Mouse (Mus musculus) limb, embryonic 14.5 days (tissue): Measurements from ENCODE around the gene Fgfr2. TPM values are rescaled to one million over a fixed set of nuclear protein-coding genes. Genes with fewer than 3 reads are reported as not detected.

Source experiments
- ATAC-seq: fragments of 200-750 bp; cut with Nextera tagmentation; 2 replicates; pipeline ENCODE4 v1.8.0; 2017; ENCODE audit warnings: low read depth, moderate number of reproducible peaks, moderate TSS enrichment; ENCODE audit not compliant: low FRiP score
- DNase-seq: peaks from one replicate; pipeline ENCODE4 v3.0.0-alpha.2; 2015; ENCODE audit warnings: low spot score
- H3K27ac ChIP-seq: fragments of 300-500 bp; sonication (generic); replicated peaks from 2 replicates; pipeline ENCODE4 v1.5.1; 2014; ENCODE audit warnings: low read depth, mild to moderate bottlenecking, low read length, moderate library complexity, mixed read lengths
- H3K27me3 ChIP-seq: fragments of 300-500 bp; sonication (generic); 2 replicates; pipeline ENCODE4 v1.6.1; 2014; ENCODE audit warnings: low read length, mixed read lengths; ENCODE audit not compliant: control insufficient read depth, insufficient read depth
- H3K36me3 ChIP-seq: fragments of 300-500 bp; sonication (generic); 2 replicates; pipeline ENCODE4 v1.6.1; 2014; ENCODE audit warnings: mild to moderate bottlenecking, low read length, moderate library complexity, mixed read lengths; ENCODE audit not compliant: control insufficient read depth, insufficient read depth
- H3K4me1 ChIP-seq: fragments of 300-500 bp; sonication (generic); 2 replicates; pipeline ENCODE4 v1.6.1; 2014; ENCODE audit warnings: antibody characterized with exemption, low read length, mixed read lengths; ENCODE audit not compliant: control insufficient read depth, insufficient read depth
- H3K4me2 ChIP-seq: fragments of 300-500 bp; sonication (generic); replicated peaks from 2 replicates; pipeline ENCODE4 v1.6.1; 2014; ENCODE audit warnings: low read depth, mild to moderate bottlenecking, low read length, moderate library complexity; ENCODE audit not compliant: severe bottlenecking
- H3K4me3 ChIP-seq: fragments of 300-500 bp; sonication (generic); replicated peaks from 2 replicates; pipeline ENCODE4 v1.5.1; 2014; ENCODE audit warnings: low read length
- H3K9ac ChIP-seq: fragments of 300-500 bp; sonication (generic); 2 replicates; pipeline ENCODE4 v1.6.1; 2014; ENCODE audit warnings: mild to moderate bottlenecking, low read depth, low read length, moderate library complexity; ENCODE audit not compliant: severe bottlenecking
- H3K9me3 ChIP-seq: fragments of 300-500 bp; sonication (generic); 2 replicates; pipeline ENCODE4 v1.6.1; 2016; ENCODE audit warnings: low read length; ENCODE audit not compliant: control insufficient read depth
- POLR2A ChIP-seq: fragments of 200-500 bp; IDR thresholded peaks from 2 replicates; pipeline ENCODE4 v1.8.0; 2012; ENCODE audit warnings: inconsistent platforms, mild to moderate bottlenecking, moderate library complexity, borderline replicate concordance; ENCODE audit not compliant: insufficient read depth, insufficient read length; ENCODE audit errors: extremely low read depth
- WGBS: fragments of 180-500 bp; shearing (Covaris S2); extraction: QIAGEN DNeasy Blood & Tissue Kit; methylation state at CpG from one replicate; pipeline ENCODE4 v1.1.7; 2014; 5-methylcytosine and 5-hydroxymethylcytosine counted together
- polyA plus RNA-seq, 2 experiments: library from polyadenylated mRNA; depleted of rRNA in 1 of 2; stranded (reverse) in 1 of 2; unstranded in 1 of 2; fragments of >200 nt; fragmentation: Nextera tagmentation in 1 of 2; extraction: Ambion mirVana in 1 of 2; gene quantifications; 2 replicates each; pipeline versions ENCODE4 v1.2.1 to v1.2.3; 2012 to 2014

The Fgfr2 gene
- polyA plus RNA-seq, 2 experiments = 131 to 133 TPM

DNA sequence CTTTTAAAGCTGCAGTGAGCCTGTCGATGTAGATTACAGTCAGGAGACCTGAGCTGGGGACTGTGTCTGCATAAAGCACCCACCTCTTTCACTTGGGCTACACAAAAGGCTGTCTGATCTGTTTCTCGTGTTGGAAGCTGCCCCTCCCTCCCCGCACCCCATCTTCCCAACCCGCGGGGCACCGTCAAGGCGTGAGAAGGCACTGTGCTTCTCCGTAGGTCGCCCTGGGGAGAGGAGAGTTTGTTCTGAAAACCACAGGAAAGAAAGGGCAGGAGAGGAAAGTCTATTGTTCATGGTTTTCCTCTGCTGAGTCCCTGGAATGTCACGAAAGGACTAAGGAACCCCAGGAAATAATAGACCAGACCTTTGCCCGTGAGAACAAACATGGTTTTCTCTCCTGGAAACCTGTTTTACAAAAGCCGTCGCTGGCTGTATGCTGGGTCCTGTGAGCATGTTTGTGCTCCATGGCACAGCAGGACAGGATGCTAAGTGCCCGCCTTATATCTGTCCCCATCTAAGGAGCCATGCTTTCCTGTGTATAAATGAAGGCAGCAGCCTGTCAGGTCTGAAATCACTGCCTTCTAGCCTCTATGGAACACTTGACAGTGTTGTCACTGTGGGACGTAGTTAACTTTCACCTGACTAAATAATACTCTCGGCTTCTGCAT lies 2403.1 kb downstream of the Fgfr2 start:
- Histone ChIP-seq H3K9me3 (no peaks in the 10 kb centered on the region), H3K4me2 (no peak overlapping the region), H3K9ac (no peak overlapping the region), H3K4me1 (no peaks in the 10 kb centered on the region), H3K27me3 (no peaks in the 10 kb centered on the region), H3K27ac (no peak overlapping the region; the same call in 1 of the 2 replicates), H3K4me3 (no peak overlapping the region), H3K36me3 (peaks cover 42% of the 10 kb centered on the region)
- ATAC-seq (no peak), DNase-seq (no peak)
- no peak for TF ChIP-seq POLR2A
- WGBS = 50% methylated on average over 16 of the region's 16 CpGs

DNA sequence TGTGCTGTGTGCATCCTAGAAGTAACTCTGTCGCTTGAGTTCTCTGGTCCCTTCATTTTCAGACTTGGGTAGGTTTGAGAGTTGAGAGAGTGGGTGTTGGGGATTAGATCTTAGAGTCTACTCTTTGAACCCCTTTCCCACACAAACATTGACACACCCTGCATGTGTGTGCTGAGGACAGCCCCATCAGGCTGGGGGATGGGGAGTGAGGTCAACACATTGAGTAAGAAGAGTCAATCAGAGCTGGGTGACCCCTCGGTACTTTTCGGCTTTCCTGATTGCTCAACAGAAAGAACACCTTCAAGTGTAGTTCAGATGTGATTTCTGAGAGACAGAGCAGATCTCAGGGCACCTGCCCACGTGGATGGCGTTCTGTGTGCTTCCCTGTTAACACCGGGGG lies 2406.2 kb downstream of the Fgfr2 start:
- H3K9me3 ChIP-seq = no peaks in the 10 kb centered on the region
- H3K27me3 ChIP-seq = no peaks in the 10 kb centered on the region
- no peak overlapping the region for H3K9ac ChIP-seq
- H3K4me1 ChIP-seq = no peaks in the 10 kb centered on the region
- WGBS = 85% methylated on average over 4 of the region's 6 CpGs
- H3K27ac ChIP-seq = no peak overlapping the region
- H3K4me3 ChIP-seq = no peak overlapping the region
- peaks cover 32% of the 10 kb centered on the region for H3K36me3 ChIP-seq
- no peak overlapping the region for H3K4me2 ChIP-seq
- DNase-seq = no peak
- TF ChIP-seq POLR2A = no peak
- no peak for ATAC-seq

DNA sequence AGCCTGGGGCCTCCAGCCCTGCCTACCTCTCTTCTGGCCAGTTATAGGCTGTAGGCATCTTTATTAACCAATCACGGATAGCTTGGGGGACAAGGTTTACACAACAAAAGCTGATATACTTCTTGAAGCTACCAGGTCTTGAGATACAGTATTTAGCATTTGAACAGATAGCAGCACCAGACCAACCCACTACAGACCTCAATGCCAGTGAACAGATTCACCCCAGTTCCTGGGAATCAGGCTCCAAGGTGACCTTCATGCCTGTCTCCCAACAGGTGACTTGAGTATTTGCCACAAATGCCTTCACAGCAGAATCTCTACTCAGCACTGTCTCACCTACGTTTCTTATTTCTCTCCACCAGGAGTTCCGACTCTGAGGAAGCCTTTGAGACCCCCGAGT lies 2406.8 kb downstream of the Fgfr2 start:
- TF ChIP-seq POLR2A = no peak
- 94% methylated on average over 4 of the region's 4 CpGs for WGBS
- H3K9ac ChIP-seq = no peak overlapping the region
- DNase-seq (no peak), ATAC-seq (no peak)
- H3K4me2 ChIP-seq = no peak overlapping the region
- H3K27me3 ChIP-seq = no peaks in the 10 kb centered on the region
- peaks cover 32% of the 10 kb centered on the region for H3K36me3 ChIP-seq
- H3K4me1 ChIP-seq = no peaks in the 10 kb centered on the region
- H3K4me3 ChIP-seq = no peak overlapping the region
- H3K27ac ChIP-seq = no peak overlapping the region
- H3K9me3 ChIP-seq = no peaks in the 10 kb centered on the region

DNA sequence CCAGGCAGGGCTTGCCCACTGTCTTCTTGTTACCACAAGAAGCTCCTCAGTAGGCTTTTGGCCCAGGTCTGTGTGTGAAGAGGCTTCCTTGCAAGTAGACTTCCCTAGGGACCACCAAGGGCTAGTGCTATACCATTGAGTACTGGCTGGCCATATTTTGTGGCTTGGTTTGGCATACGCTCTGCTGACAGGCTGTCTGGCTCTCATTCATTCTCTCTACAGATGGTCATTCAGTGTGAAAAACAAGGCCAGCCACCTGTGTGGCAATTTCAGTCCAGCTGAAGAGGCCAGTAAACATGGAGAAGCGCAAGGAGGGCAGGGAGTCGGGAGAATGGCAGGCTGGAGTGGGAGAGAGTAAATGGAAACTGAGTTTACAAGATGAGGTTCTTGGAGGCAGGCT lies 2407.7 kb downstream of the Fgfr2 start:
- ATAC-seq (no peak), DNase-seq (no peak)
- Histone ChIP-seq H3K27ac (no peak overlapping the region), H3K27me3 (no peaks in the 10 kb centered on the region), H3K36me3 (peaks cover 30% of the 10 kb centered on the region), H3K4me1 (no peaks in the 10 kb centered on the region), H3K4me2 (no peak overlapping the region), H3K9ac (no peak overlapping the region), H3K4me3 (no peak overlapping the region), H3K9me3 (no peaks in the 10 kb centered on the region)
- TF ChIP-seq POLR2A = no peak
- WGBS = 87% methylated on average over 3 of the region's 3 CpGs

DNA sequence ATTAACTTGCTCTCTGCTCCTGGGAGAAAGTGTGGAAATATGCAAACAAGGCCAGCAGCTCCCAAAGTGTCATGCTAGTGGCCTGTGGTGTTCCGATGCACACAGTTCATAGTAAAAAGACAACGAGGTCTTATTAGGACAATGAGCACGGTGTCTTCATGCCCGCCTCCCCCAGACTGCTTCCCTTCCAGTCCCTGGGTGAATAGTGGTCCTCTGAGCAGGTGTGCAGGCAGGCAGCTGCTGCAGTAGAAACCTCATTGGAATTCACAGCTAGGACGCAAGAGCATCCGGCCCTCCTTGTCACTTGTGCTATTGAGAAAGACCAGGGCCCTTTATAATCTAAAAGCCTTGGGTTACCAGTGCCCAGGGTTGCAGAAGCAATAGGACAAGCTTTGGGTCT lies 2409.8 kb downstream of the Fgfr2 start:
- H3K36me3 ChIP-seq = peaks cover 19% of the 10 kb centered on the region
- H3K9ac ChIP-seq = no peak overlapping the region
- 75% methylated on average over 6 of the region's 6 CpGs for WGBS
- ATAC-seq (no peak), DNase-seq (no peak)
- H3K27me3 ChIP-seq = no peaks in the 10 kb centered on the region
- H3K9me3 ChIP-seq = no peaks in the 10 kb centered on the region
- peaks cover 13% of the 10 kb centered on the region for H3K4me1 ChIP-seq
- no peak overlapping the region for H3K4me2 ChIP-seq
- H3K27ac ChIP-seq = no peak overlapping the region
- TF ChIP-seq POLR2A = no peak
- H3K4me3 ChIP-seq = no peak overlapping the region
